Mouse (Mus musculus): Measurements from ENCODE around the gene Chrne.

Gene Chrne

GRCm38 (mm10) chr11:70623053-70623742 lies 4.2 kb upstream of the Chrne start:
- DNase-seq: no peak

DNA sequence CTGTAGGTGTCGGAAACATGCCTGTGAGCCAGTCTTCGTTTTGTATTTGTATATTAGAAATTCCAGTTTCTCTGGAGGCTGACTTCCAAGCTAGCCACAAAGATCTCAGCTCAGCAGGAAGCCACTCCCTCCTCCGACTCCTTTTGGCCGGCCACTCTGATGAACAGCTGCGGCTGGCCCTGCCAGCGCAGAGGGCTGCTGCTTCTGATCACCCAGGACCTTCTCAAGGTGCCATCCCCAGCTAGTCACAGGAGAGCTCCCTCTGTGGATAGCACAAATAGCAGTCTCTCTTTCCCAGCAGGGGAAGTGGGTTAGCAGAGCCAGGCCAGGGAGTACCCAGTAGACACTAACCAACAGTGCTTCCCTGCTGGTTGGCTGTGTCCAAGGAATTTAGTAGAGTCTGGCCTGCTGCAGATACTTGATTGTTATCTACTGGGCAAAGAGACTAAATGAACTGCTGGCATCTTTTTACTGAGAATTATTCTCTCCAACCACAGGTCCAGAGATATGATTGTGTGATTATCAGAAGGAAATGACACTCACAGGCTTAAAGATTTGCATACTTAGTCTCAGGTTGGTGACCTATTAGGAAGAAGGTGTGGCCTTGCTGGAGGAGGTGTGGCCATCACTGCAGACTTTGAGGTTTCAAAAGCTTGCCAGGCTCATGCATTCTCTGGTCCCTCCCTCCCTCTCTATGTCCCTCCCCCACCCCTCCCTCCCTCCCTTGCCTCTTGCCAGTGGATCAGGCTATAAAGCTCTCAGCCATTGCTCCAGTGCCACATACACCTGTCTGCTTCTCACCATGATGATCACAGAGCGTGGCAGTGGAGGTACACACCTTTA lies 3.2 kb upstream of the Chrne start:
- DNase-seq: no peak

GRCm38 (mm10) chr11:70615516-70616093 lies 3.4 kb downstream of the Chrne start, which contains the start of gene 4930544D05Rik:
Gene 4930544D05Rik, plus strand, starts transcription at chr11:70615848.
- DNase-seq: peak; percentile 28

DNA sequence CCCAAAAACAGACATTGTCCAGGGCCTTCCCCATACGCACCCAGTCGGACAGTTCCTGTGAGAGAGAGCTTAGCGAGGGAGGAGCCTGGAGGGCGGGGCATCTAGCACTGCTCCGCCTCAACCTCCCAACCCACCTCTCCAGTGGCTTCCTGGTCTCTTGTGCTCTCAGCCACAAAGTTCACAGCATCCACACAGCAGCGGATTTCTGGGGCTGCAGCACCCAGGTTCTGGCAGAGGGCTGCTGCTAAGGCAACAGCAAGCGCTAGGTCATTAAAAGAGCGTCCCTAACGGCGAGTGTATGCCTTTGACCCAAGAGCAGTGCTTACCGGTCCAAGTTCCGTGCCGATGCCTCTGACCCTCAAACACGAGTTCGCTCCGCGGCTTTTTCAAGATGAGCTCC lies 3.9 kb downstream of the Chrne start:
- DNase-seq: peak; percentile 71

GRCm38 (mm10) chr11:70612505-70612904 lies 6.5 kb downstream of the Chrne start:
- DNase-seq: no peak

- no peak for DNase-seq
These were observed 8.3 kb downstream of the Chrne start for GRCm38 (mm10) chr11:70610752-70611151.

GRCm38 (mm10) chr11:70608381-70609066 lies 10.5 kb downstream of the Chrne start:
- DNase-seq: peak; percentile 32

DNA sequence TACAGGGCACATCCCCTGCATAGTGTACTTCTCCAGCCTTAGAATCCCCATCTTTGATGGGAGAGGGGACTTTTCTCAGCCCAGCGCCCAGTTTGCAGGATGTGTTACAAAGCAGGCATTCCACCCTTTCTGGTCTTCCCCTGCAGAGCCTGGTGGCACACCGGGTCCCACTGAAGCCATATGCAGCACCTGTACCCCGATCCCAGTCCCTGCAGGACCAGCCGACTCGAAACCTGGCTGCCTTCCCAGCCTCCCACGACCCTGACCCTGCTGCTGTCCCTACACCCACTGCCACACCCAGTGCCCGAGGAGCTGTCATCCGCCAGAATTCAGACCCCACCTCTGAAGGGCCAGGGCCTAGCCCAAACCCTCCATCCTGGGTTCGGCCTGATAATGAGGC lies 11.4 kb downstream of the Chrne start:
- DNase-seq: no peak

GRCm38 (mm10) chr11:70606717-70607116 lies 12.3 kb downstream of the Chrne start:
- DNase-seq: no peak

DNA sequence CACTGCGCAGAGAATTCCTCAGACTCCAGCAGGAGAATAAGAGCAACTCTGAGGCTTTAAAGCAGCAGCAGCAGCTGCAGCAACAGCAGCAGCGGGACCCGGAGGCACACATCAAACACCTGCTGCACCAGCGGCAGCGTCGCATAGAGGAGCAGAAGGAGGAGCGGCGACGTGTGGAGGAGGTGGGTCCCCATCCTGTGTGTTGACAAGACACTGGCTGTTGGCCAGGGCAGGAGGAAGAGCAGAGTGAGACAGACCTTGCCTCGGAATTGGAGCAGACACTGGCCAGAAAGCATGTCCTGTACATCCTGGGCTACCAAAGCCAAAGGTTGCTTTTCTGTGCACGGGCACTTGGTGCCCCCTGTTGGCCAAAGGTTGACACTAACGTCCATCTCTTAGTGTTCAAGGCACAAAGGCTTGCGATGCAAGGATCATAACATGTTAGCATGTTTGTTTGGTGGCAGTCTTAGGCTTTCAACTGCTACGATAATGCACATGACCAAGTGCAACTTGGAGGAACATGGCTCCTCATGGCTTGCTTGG lies 13.9 kb downstream of the Chrne start:
- peak; percentile 83 for DNase-seq

DNA sequence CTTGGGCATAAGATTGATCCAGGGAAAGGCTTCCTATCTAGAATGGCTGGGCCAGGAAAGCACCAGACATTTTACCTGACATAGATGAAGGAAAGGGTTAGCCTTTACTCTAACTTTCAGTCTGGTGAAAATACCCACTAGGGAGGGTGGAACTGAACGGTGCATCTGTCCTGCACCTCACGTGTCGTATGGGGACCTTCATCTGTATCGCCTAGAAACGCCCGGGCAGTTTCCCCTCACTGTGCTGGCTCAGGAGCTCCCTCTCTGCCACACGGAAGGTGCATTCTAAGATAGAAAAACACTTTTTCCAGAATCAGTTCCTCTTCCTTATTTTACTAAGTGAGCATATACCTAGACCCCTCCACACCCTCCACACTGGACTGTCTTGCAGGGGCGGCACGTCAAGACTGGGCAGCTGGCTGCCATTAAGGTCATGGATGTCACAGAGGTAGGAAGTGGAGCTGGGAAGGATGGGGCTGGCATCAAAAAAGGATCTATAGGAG lies 20.5 kb downstream of the Chrne start:
- DNase-seq: no peak

DNA sequence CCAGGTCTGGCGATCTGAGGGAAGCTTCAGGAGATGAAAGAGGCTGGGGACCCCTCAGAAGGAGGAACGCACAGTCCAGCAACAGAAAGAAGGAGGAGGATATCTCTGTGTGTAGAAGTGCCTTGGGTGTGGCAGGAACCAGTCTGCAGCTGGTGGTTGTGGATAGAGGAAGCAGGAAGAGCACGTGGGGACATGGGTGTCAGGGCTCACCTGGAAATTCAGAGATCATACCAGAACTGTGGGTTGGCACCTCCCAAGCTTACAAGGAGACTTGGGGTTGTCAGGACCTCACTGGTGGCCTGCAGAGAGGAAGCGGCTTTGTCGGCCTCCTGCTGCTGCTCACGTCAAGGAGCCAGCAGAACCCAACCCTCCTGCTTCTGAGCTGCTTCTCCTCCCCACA lies 21.7 kb downstream of the Chrne start:
- DNase-seq: no peak

DNA sequence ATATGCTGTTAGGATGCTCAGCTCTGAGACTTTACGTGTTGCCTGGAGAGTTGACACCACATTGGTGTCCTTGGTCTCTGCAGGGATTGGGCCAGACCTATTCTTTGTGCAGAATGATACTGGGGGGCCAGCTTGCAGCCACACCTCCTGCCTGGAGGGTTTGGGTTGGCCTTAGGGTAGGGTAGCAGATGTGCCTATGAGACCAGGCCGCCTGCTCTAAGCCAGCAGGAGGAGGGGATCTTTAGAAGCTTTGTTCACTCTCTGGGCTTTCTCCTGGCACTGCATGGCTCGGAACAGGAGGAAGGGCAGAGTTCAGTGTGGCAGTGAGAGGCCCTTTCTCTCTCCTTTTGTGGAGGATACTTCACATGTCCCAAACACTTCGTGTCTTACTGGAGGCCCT lies 22.9 kb downstream of the Chrne start:
- no peak for DNase-seq

GRCm38 (mm10) chr11:70595638-70596037 lies 23.4 kb downstream of the Chrne start:
- no peak for DNase-seq

- DNase-seq: no peak
These were observed 24.6 kb downstream of the Chrne start for GRCm38 (mm10) chr11:70594253-70594989.

- DNase-seq: peak; percentile 28
These were observed 27.3 kb downstream of the Chrne start for GRCm38 (mm10) chr11:70591733-70592132.

- DNase-seq: no peak
These were observed 32.1 kb downstream of the Chrne start for GRCm38 (mm10) chr11:70586954-70587353.

DNA sequence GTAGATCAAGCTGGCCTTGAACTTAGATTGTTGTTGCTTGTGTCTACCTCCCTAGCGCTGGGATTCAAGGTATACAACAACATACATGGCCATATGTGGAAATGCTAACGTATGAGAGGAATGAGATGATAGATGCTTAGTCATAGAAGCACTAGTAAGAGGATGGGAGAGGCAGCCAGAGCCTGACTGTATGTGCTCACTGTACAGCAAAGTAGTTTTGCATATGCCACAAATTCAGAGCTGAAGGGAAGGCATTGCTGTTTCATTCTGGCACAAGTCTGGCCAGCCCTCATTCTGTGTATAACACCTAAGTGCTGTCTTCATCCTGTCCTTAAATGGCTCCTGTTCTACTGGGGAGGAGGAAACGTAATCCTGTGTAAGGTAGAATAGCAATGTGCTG lies 32.8 kb downstream of the Chrne start:
- no peak for DNase-seq

GRCm38 (mm10) chr11:70585457-70585856 lies 33.6 kb downstream of the Chrne start:
- peak; percentile 74 for DNase-seq

DNA sequence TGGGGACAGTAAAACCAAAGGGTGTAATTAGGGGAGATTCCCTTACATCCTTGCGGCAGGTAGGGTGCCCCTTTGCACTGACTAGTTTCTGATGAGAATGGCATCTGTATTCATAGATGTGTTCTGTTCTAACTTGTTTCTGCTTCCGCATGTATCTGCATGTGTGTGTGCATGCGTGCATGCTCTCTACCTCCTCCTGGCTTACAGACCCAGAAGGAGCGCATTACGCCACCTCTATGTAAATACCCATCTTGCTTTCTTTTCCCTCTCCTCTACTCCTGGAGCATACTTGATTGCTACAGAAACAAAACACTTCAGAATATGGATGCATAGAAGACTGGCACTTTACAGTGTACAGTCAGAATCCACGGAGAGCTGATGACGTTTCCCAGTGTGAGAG lies 35.2 kb downstream of the Chrne start:
- DNase-seq: no peak

GRCm38 (mm10) chr11:70583022-70583714 lies 35.8 kb downstream of the Chrne start:
- no peak for DNase-seq
